Mouse (Mus musculus) urinary bladder, postnatal 4 days (tissue): ENCODE results near the gene Olfr1112.
"Not testable (repeated sequence)": the region's sequence is repeated elsewhere in the genome, so short reads cannot be mapped to it uniquely, and the experiment has no call there.

ENCODE experiments used
- DNase-seq, 2 experiments: peaks; one replicate each; pipeline ENCODE4 v3.0.0; 2021 to 2022; ENCODE audit warnings: low spot score in 2 of 2

Gene Olfr1112

GRCm38 (mm10) chr2:87187498-87187897 is at the start of gene Olfr1112:
Olfr1112 (plus strand) TSS chr2:87187798.
- DNase-seq, result no peak

GRCm38 (mm10) chr2:87140200-87140599 is 47.4 kb upstream of the Olfr1112 start, which contains the start of gene Olfr1110:
Olfr1110 (minus strand) TSS chr2:87140300.
- DNase-seq, result no peak

- DNase-seq, result no peak
These were observed 35.1 kb upstream of the Olfr1112 start, which contains the start of gene Olfr1111 for GRCm38 (mm10) chr2:87152524-87152923. Olfr1111 (minus strand) TSS chr2:87152624.

- not testable (repeated sequence) for DNase-seq
These were observed 19.9 kb upstream of the Olfr1112 start for GRCm38 (mm10) chr2:87167731-87168130.

- no peak for DNase-seq
These were observed 21.1 kb downstream of the Olfr1112 start, which contains the start of gene Olfr1113 for GRCm38 (mm10) chr2:87208670-87209069. Olfr1113 (plus strand) TSS chr2:87208970.
